Mouse (Mus musculus) megakaryocyte, embryonic 14.5 days (primary cell): ENCODE measurements around the gene Dgki.

Experiments used
- FLI1 ChIP-seq: IDR thresholded peaks from 2 replicates; pipeline ENCODE4 v1.6.1; 2012; ENCODE audit warnings: low read length, inconsistent platforms, mixed read lengths
- GATA1 ChIP-seq: IDR thresholded peaks from 3 replicates; pipeline ENCODE4 v1.6.1; 2012; ENCODE audit warnings: mixed read lengths, low read length, inconsistent platforms, borderline replicate concordance

DNA sequence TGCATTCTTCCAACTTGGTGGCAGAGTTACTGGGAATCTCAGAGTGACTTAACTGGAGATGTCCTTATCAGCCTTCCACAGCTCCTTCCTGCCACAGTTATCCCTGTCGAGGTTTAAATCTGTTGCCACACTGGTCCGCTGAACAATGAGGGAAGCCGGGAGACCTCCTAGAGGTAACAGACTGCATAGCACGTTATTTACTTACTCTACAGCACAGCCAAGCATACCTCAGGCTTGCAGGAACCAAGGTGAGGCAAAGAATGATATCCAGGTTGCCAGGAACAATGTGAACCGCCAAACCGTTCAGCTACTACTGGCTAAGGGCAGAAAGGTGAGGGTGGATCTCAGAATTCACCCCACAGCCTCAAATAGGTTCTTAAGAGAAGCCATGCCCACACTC, 78.0 kb downstream of the Dgki start:
- no peak for TF ChIP-seq GATA1
- no peak for TF ChIP-seq FLI1
